Mouse (Mus musculus) embryonic facial prominence, embryonic 13.5 days (tissue): ENCODE measurements around the gene Luc7l3. TPM values are rescaled to one million over a fixed set of nuclear protein-coding genes. Genes with fewer than 3 reads are reported as not detected.

ENCODE experiments used
- ATAC-seq: fragments of 200-750 bp; cut with Nextera tagmentation; 2 replicates; pipeline ENCODE4 v1.8.0; 2017; ENCODE audit warnings: low read depth; ENCODE audit not compliant: insufficient number of reproducible peaks, insufficient read depth, low FRiP score, low TSS enrichment
- H3K27ac ChIP-seq: fragments of 300-500 bp; sonication (generic); 2 replicates; pipeline ENCODE4 v1.5.1; 2015; ENCODE audit warnings: moderate library complexity, mild to moderate bottlenecking, inconsistent platforms
- H3K27me3 ChIP-seq: fragments of 300-500 bp; sonication (generic); 2 replicates; pipeline ENCODE4 v1.6.1; 2015; ENCODE audit warnings: mild to moderate bottlenecking, inconsistent platforms
- H3K36me3 ChIP-seq: fragments of 300-500 bp; sonication (generic); 2 replicates; pipeline ENCODE4 v1.6.1; 2015; ENCODE audit warnings: mild to moderate bottlenecking, inconsistent platforms
- H3K4me1 ChIP-seq: fragments of 300-500 bp; sonication (generic); 2 replicates; pipeline ENCODE4 v1.6.1; 2015; ENCODE audit warnings: inconsistent platforms
- H3K4me2 ChIP-seq: fragments of 300-500 bp; sonication (generic); 2 replicates; pipeline ENCODE4 v1.6.1; 2015; ENCODE audit warnings: moderate library complexity, mild to moderate bottlenecking, inconsistent platforms
- H3K4me3 ChIP-seq: fragments of 300-500 bp; sonication (generic); 2 replicates; pipeline ENCODE4 v1.5.1; 2015; ENCODE audit warnings: mild to moderate bottlenecking, inconsistent platforms
- H3K9ac ChIP-seq: fragments of 300-500 bp; sonication (generic); 2 replicates; pipeline ENCODE4 v1.6.1; 2015; ENCODE audit warnings: mild to moderate bottlenecking, inconsistent platforms
- H3K9me3 ChIP-seq: fragments of 300-500 bp; sonication (generic); 2 replicates; pipeline ENCODE4 v1.6.1; 2016; ENCODE audit warnings: inconsistent platforms
- whole genome bisulfite sequencing: fragments of 180-500 bp; shearing (Covaris S2); methylation state at CpG from one replicate; pipeline ENCODE4 v1.1.7; 2015; ENCODE audit warnings: mixed read lengths; 5-methylcytosine and 5-hydroxymethylcytosine counted together
- polyA plus RNA-seq: library from polyadenylated mRNA; unstranded; fragments of >200 nt; fragmentation: Nextera tagmentation; extraction: Ambion mirVana; gene quantifications from 2 replicates; pipeline ENCODE4 v1.2.1, GENCODE M21; 2015

The Luc7l3 gene
- polyA plus RNA-seq, 1 experiment from 2014 or later, result 160 TPM

DNA sequence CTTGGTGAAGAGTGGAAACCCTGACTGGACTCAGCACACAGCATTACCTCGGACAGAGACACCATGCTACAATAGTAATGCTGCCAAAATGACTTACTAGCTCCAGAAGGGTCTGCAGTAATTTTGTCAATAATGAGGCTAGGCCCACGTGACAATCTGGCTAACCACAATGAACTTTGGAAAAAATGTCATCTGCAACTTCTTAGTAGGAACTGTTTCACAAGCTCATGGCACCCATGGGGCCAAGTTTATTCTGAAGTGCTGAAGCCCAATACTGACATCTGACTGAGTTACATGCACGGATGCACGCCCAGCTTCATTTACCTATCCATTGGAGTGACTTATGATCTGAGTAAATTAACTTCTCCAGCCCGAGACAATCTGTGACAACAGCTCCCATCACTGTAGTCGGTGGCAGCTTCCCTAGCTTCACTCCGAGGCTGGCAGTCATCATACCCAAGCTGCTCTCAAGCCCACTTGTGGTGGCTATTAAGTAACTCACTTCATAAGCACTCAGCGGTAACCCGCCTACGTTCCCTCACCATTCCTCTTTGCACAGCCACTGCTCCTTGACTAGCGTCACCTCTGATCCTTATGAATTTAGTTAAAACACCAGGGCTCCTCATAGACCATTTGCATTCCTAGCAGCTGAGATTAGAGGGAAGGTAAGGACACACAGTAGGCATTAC lies 35.8 kb downstream of the Luc7l3 start:
- WGBS, result 87% methylated on average over 11 of the region's 11 CpGs
- no peaks in the 10 kb centered on the region for H3K4me1 ChIP-seq
- H3K4me2 ChIP-seq, result no peak overlapping the region
- H3K4me3 ChIP-seq, result no peak overlapping the region
- no peak overlapping the region for H3K9ac ChIP-seq
- peaks cover 74% of the 10 kb centered on the region for H3K36me3 ChIP-seq
- no peaks in the 10 kb centered on the region for H3K9me3 ChIP-seq
- 0 out of 2 replicates have a peak overlapping the region, but pooled peaks have one; percentile 33 for H3K27ac ChIP-seq
- H3K27me3 ChIP-seq, result no peaks in the 10 kb centered on the region
- no peak for ATAC-seq

DNA sequence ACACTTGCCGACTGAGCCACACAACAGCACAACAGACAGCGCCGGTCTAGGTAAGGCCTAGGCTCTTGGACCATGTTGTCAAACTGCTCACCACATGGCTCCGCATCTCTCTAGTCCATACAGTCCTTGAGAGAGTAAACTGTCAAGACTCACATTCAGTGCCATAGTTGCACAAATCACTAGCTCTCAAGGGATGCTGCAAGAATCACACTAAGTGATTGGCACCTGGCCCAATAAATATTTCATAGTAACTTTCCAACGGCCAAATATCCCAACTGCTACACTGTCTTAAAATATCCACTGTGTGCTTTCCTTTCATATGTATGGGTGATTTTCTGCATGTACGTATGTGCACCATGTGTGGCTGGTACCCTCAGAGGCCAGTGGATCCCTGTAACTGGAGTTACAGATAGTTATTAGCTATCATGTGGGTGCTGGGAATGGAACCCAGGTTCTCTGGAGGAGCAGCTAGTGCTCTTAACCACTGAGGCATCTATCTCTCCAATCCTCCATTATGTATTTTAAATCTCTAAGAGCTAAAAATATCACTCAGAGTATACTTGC lies 38.2 kb downstream of the Luc7l3 start:
- Histone ChIP-seq H3K4me2 (no peak overlapping the region), H3K4me1 (peaks cover 10% of the 10 kb centered on the region; the same call in 1 of the 2 replicates), H3K36me3 (peaks cover 52% of the 10 kb centered on the region), H3K9me3 (no peaks in the 10 kb centered on the region), H3K27ac (no peak overlapping the region), H3K4me3 (no peak overlapping the region), H3K9ac (no peak overlapping the region), H3K27me3 (no peaks in the 10 kb centered on the region)
- WGBS, result 91% methylated on average over 6 of the region's 6 CpGs
- ATAC-seq, result no peak

DNA sequence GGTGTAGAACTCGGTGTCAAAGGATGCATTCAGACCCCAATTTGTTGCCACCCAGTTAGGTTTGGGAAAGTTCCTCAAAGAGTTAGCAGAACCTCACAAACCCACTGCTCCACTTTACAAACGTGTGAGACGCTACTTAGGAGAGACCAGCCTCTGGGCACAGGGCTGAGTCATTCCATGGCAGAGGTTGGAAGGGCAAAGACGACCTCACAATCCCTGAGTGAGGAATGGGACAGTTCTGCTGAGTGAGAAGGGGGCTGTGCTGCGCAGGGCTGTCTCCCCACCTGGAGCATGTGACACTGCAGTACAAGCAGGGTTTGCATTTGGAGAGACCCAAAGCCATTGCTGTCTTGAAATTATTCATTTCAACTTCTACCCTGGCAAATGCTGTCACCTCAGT lies 39.5 kb downstream of the Luc7l3 start:
- Histone ChIP-seq H3K9ac (no peak overlapping the region), H3K9me3 (no peaks in the 10 kb centered on the region), H3K4me2 (no peak overlapping the region), H3K4me1 (peaks cover 13% of the 10 kb centered on the region), H3K27ac (no peak overlapping the region), H3K36me3 (peaks cover 38% of the 10 kb centered on the region), H3K4me3 (no peak overlapping the region), H3K27me3 (no peaks in the 10 kb centered on the region)
- ATAC-seq, result no peak
- 62% methylated on average over 5 of the region's 5 CpGs for WGBS

DNA sequence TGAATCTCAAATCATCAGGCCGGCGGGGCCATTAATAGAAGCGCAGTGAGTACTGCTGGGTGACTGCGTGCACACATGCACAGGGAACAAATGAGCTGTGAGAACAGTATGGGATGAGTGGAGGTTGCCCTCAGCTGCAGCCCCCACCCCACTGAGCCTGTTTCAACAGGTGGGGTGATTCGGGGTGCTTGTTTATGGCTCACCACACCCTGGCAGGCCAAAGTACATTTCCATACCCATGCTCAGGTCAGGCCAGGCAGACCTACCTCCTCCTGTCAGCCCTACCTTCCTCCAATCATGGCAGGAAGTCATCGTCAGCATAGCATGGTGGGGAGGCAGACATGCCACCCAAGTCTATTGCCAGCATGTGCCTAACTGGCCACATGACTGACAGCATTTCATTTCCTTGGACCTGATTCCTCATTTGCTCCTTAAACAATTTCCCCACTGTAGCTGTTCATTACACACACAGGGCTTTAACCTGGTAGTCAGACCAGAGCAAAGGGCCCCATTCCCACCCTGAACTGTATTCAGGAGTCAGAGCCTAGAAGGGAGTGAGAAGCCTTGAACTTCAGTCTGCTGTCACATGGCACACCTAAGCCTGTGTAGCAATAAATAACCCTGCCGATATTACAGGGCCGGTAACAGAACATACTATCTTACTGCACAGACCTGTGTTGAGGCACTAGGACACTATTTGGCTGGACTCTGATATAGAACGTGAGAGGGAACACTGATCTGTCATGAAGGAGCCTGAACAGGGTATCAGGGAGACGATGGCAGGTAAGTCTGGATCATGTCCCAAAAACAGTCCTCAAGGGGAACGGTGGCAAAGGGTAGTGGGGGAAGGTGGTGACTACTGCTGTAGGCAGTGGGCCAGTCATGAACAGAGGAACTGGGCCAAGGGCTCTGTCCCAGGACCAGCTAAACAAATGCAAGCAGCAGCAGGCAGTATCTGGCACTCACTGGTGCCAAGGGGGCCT lies 40.3 kb downstream of the Luc7l3 start, which contains the start of gene Gm21885:
Gm21885 (plus strand) TSS at position 675 of the 983 bp plus-strand sequence.
- Histone ChIP-seq H3K4me2 (no peak within 1 kb of the TSS), H3K4me3 (no peak within 1 kb of the TSS), H3K36me3 (peaks cover 32% of the 10 kb centered on the region), H3K27me3 (no peaks in the 10 kb centered on the region), H3K27ac (no peak within 1 kb of the TSS), H3K9ac (no peak within 1 kb of the TSS), H3K4me1 (peaks cover 18% of the 10 kb centered on the region), H3K9me3 (no peaks in the 10 kb centered on the region)
- no peak for ATAC-seq
- WGBS, result 81% methylated on average over 11 of the region's 11 CpGs

DNA sequence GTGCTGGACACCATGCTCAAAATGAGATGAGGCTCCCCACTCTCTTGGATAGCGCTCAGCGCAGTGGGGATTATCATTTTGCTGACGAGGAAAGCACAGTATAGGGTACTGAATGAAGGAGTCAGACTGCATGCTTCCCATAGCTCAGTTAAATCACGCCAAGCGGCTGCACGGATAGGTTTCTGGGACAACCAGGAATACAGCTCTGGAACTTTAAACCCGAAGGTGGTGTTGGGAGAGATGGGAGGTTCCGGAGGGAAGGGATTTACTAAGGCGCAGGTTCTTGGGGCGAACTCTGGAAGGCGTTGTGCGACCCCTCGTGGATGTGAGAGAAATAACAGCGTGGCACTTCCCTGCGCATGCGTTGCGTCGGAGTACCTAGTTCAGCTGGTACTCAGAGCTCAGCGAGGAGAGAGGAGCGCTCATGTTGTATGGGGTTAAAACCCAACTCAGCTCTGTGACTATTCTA lies 44.9 kb downstream of the Luc7l3 start:
- H3K36me3 ChIP-seq, result no peaks in the 10 kb centered on the region
- WGBS, result 5% methylated on average over 20 of the region's 20 CpGs
- H3K9me3 ChIP-seq, result no peaks in the 10 kb centered on the region
- H3K4me2 ChIP-seq, result peak overlapping the region; percentile 63
- H3K27ac ChIP-seq, result peak overlapping the region; percentile 12; the same call in 1 of the 2 replicates
- H3K4me3 ChIP-seq, result peak overlapping the region; percentile 36
- peak; percentile 68 for ATAC-seq
- peaks cover 24% of the 10 kb centered on the region for H3K4me1 ChIP-seq
- H3K9ac ChIP-seq, result peak overlapping the region; percentile 63
- no peaks in the 10 kb centered on the region for H3K27me3 ChIP-seq

DNA sequence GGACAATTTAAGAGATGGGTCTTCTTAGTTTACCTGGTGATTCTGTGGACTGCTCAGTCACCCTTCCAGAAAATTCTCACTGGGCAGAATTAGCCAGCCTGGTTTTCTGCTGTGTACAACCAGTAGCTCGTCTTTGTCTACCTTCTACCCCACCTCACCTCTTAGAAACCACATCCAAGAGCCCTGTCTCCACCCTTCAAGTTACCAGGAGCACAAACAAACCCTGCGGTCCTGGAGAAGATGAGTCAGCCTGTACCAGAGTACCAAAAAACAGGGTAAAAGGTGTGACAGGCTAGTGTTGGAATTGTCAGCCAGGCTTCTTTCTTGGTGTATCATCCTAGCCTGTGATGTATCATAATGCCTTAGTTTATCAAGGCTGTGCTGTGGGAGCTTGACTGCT lies 46.1 kb downstream of the Luc7l3 start:
- no peaks in the 10 kb centered on the region for H3K27me3 ChIP-seq
- no peak overlapping the region for H3K27ac ChIP-seq
- peaks cover 21% of the 10 kb centered on the region for H3K4me1 ChIP-seq
- 92% methylated on average over 2 of the region's 2 CpGs for WGBS
- no peak overlapping the region for H3K4me2 ChIP-seq
- H3K9ac ChIP-seq, result no peak overlapping the region
- H3K36me3 ChIP-seq, result no peaks in the 10 kb centered on the region
- H3K9me3 ChIP-seq, result no peaks in the 10 kb centered on the region
- no peak for ATAC-seq
- H3K4me3 ChIP-seq, result no peak overlapping the region

DNA sequence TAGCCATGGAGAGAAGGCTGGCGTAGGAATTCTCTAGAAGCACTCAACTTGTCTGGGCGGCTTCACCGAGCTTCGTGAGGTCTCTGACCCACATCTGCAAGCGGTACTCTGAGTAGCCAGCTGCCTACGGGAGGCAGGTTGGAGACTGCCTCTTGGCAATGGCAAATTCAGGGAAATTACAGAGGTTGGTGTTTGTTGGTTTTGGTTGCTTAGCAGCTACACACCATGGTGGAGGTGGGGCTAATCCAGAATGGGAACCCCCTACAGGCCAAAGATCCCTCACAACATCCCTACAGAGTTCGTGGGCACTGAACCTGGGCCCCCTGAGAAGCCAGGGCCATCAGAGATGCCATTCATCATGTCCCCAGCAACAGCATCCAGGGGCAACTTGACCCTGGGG lies 46.6 kb downstream of the Luc7l3 start:
- H3K4me2 ChIP-seq, result no peak overlapping the region

DNA sequence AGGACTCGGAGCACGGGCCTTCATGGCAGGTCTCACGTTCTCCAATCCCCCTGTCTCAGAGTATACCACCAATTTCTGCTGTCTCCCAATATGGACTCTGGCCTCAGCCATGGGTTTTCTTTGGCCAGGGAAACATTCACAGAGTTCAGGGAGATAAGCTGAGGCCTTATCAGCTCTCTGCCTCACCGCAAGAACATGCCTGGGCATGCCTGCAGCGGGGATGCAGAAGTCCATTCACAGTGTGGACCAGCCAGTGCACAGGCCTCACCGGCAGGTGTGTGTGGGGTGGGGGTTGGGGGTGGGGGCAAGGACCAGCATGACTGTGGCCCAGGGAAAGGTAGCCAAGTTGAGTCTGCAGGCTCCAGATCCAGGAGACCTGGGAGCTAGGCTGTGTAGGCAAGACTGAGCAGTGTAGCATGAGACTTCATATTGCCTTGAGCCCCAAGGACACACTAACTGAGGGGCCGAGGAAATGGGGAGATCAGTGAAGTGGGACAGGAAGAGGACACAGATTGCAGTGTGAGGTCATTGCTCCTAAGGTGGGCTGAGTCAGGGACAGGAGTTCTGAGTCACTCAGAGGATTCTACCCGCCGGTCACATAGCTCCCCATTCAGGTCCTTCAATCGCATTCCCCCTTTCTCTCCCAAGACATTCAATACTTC lies 47.5 kb downstream of the Luc7l3 start:
- WGBS, result 87% methylated on average over 10 of the region's 10 CpGs
- no peak for ATAC-seq

More for the DNA sequence above, 46.6 kb downstream of the Luc7l3 start:
- H3K27me3 ChIP-seq, result no peaks in the 10 kb centered on the region
- H3K9me3 ChIP-seq, result no peaks in the 10 kb centered on the region
- H3K4me3 ChIP-seq, result no peak overlapping the region
- no peak for ATAC-seq
- no peaks in the 10 kb centered on the region for H3K36me3 ChIP-seq
- no peak overlapping the region for H3K27ac ChIP-seq
- WGBS, result 76% methylated on average over 7 of the region's 7 CpGs
- H3K9ac ChIP-seq, result no peak overlapping the region
- H3K4me1 ChIP-seq, result peaks cover 16% of the 10 kb centered on the region

DNA sequence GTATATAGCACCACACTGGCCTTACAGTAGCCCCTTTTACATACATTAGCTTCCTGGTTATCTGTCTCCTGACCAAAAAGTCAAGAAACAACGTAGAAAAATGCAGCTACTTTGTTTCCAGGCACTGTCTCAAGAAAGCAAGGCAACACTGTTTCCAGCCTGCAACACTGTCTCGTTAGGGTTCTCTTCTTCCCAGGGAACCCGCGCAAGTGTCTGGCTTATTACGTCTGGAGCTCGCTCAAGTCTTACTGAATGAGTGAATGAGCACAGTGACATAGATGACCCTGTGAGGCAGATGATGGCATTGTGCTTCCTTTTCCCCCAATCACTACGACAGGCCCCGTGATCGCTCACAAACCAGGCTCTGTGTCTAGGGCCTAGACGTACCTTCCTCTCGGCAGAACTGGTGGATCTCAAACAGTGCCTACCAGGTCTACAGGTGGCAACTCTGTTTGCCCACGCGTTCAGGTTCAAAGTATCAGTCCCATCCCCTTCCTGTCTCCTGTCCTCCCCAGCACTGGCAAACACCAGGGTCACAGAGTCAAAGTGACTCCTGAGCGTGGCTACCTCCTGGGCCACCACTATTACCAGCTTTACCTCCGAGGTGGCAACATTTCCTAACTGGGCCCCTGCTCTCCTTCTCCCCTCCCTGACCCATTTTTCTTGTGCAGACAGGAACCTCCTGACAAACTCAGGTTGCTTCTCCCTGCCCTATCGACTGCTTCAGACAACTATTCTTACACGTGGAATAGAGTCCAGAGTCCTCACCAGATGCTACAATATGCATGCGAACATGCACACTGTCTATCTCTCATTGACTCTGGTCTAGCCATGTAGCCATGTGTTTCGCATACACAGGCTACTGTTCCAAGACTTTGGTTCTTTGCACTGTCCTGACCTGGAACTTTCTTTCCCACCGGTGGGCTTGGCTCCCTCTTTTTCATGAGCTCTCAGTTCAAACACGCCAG lies 48.5 kb downstream of the Luc7l3 start:
- no peaks in the 10 kb centered on the region for H3K36me3 ChIP-seq

More for the DNA sequence above, 47.5 kb downstream of the Luc7l3 start:
- Histone ChIP-seq H3K27ac (no peak overlapping the region), H3K4me3 (no peak overlapping the region), H3K9ac (no peak overlapping the region), H3K9me3 (no peaks in the 10 kb centered on the region), H3K27me3 (no peaks in the 10 kb centered on the region), H3K36me3 (no peaks in the 10 kb centered on the region), H3K4me1 (peaks cover 14% of the 10 kb centered on the region), H3K4me2 (no peak overlapping the region)

DNA sequence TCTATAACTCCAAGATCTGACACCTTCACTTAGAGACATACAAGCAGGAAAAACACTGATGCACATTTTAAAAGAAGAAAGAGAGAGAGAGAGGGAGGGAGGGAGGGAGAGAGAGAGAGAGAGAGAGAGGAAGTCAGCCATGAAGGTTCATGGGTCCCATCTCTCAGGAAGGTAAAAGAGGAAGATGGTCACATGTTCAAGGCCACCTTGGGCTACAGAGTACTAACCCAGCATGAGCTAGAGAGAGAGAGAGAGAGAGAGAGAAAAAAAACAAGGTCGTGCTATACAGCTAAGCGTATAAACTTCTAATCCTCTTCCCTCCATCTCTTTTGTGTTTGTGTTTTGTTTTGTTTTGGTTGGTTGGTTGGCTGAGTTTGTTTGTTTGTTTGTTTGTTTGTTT lies 50.8 kb downstream of the Luc7l3 start:
- WGBS, result 84% methylated on average over 2 of the region's 2 CpGs
- Histone ChIP-seq H3K4me1 (peaks cover 16% of the 10 kb centered on the region; the same call in 1 of the 2 replicates), H3K9me3 (no peaks in the 10 kb centered on the region), H3K36me3 (no peaks in the 10 kb centered on the region), H3K27ac (no peak overlapping the region), H3K9ac (no peak overlapping the region), H3K27me3 (no peaks in the 10 kb centered on the region), H3K4me2 (no peak overlapping the region), H3K4me3 (no peak overlapping the region)
- no peak for ATAC-seq

More for the DNA sequence above, 48.5 kb downstream of the Luc7l3 start:
- H3K4me2 ChIP-seq, result no peak overlapping the region
- no peak overlapping the region for H3K9ac ChIP-seq
- no peaks in the 10 kb centered on the region for H3K27me3 ChIP-seq
- H3K4me3 ChIP-seq, result no peak overlapping the region
- no peaks in the 10 kb centered on the region for H3K9me3 ChIP-seq
- 90% methylated on average over 21 of the region's 21 CpGs for WGBS
- no peak for ATAC-seq
- peaks cover 19% of the 10 kb centered on the region for H3K4me1 ChIP-seq
- H3K27ac ChIP-seq, result no peak overlapping the region
